In the genomic region with DNA sequence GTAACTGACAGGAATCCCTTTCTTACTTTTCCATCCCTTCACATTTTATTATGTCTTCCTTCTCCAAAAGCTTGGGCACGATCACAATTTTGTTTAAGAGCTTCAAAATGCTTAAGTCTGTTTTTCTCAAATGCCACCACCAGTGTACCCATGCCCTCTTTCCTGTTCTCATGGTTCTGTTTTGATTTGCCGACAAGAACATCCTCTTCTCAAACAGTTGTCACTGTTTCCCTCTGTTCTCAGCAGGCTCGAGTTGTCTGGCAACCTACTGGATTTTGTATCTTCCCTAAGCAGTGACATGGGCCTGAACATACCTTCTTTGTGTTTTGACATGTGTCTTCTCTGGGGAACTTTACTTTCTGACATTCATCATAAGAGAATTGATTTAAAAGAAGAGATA, we compare ENCODE assay signal across 23 mouse cellular contexts.
"Had no signal": no experiment of that assay in that cellular context is flagged by ENCODE, and none has a peak within 500 bp of the region (broad histone marks: within the 10 kb centered on the region; RNA-seq: fewer than 3 reads in every experiment).

No protein-coding gene starts in this region.

- H3K27ac ChIP-seq: heart, adult 2 months; hindbrain, embryonic 10.5 days; hindbrain, embryonic 12.5 days; hindbrain, embryonic 14.5 days; intestine, embryonic 15.5 days; left cerebral cortex, adult 2 months; limb, embryonic 10.5 days; limb, embryonic 12.5 days; liver, embryonic 13.5 days; liver, embryonic 15.5 days had no signal

- H3K27me3 ChIP-seq: heart, embryonic 12.5 days; hindbrain, embryonic 12.5 days; intestine, embryonic 15.5 days; limb, embryonic 12.5 days; liver, embryonic 13.5 days; liver, embryonic 15.5 days had no signal

- H3K9me3 ChIP-seq: heart, embryonic 12.5 days; hindbrain, embryonic 10.5 days; hindbrain, embryonic 12.5 days; intestine, embryonic 15.5 days; limb, embryonic 10.5 days; limb, embryonic 12.5 days; liver, embryonic 13.5 days; liver, embryonic 15.5 days had no signal

- H3K4me3 ChIP-seq: heart, adult 2 months; heart, embryonic 12.5 days; hindbrain, embryonic 10.5 days; hindbrain, embryonic 12.5 days; intestine, embryonic 15.5 days; left cerebral cortex, adult 2 months; limb, embryonic 10.5 days; limb, embryonic 12.5 days; liver, embryonic 13.5 days; liver, embryonic 15.5 days had no signal

- DNase-seq: forebrain, postnatal 0 days; gastrocnemius, postnatal 14 days; gastrocnemius, postnatal 36 days; heart, adult 11 months; heart, adult 2 months; heart, postnatal 10 days; heart, postnatal 4 days; kidney, adult 18-20 months; kidney, adult 8-10 months; kidney, postnatal 10 days; kidney, postnatal 25 days; kidney, postnatal 4 days; liver; liver, embryonic 13.5 days had no signal

- H3K4me1 ChIP-seq: heart, embryonic 12.5 days; hindbrain, embryonic 10.5 days; intestine, embryonic 15.5 days; limb, embryonic 10.5 days; limb, embryonic 12.5 days; liver, embryonic 13.5 days; liver, embryonic 15.5 days had no signal

- H3K36me3 ChIP-seq: heart, embryonic 12.5 days; hindbrain, embryonic 10.5 days; hindbrain, embryonic 12.5 days; intestine, embryonic 15.5 days; limb, embryonic 10.5 days; limb, embryonic 12.5 days; liver, embryonic 13.5 days; liver, embryonic 15.5 days had no signal
